Mouse (Mus musculus) small intestine, adult 2 months (tissue): ENCODE measurements around the gene Fn3krp. TPM values are rescaled to one million over a fixed set of nuclear protein-coding genes. Genes with fewer than 3 reads are reported as not detected.
A peak's percentile ranks its signal among the peaks of the same experiment; 100 is the strongest.

Source experiments
- H3K27ac ChIP-seq: fragments of 200-500 bp; 2 replicates; pipeline ENCODE4 v1.5.1; 2012; ENCODE audit warnings: low read depth, low read length, control low read depth, inconsistent platforms; ENCODE audit not compliant: insufficient read depth
- H3K27me3 ChIP-seq: fragments of 200-500 bp; 2 replicates; pipeline ENCODE4 v1.6.1; 2012; ENCODE audit warnings: mild to moderate bottlenecking, moderate library complexity, low read length, inconsistent platforms; ENCODE audit not compliant: control insufficient read depth, insufficient read depth
- H3K36me3 ChIP-seq: fragments of 200-500 bp; 2 replicates; pipeline ENCODE4 v1.6.1; 2012; ENCODE audit warnings: mild to moderate bottlenecking, low read length, control low read depth, inconsistent platforms; ENCODE audit not compliant: control insufficient read depth, insufficient read depth
- H3K4me1 ChIP-seq: fragments of 200-500 bp; 2 replicates; pipeline ENCODE4 v1.6.1; 2012; ENCODE audit warnings: low read length, inconsistent platforms, mixed read lengths; ENCODE audit not compliant: control insufficient read depth, insufficient read depth, insufficient read length
- H3K4me3 ChIP-seq: fragments of 200-500 bp; 2 replicates; pipeline ENCODE4 v1.5.1; 2012; ENCODE audit warnings: low read depth, mild to moderate bottlenecking, control low read depth, inconsistent platforms, low read length, moderate library complexity
- CTCF ChIP-seq: fragments of 200-500 bp; IDR thresholded peaks from 2 replicates; pipeline ENCODE4 v1.5.1; 2012; ENCODE audit warnings: low read depth, mild to moderate bottlenecking, control low read depth, inconsistent platforms, low read length, moderate library complexity, mixed read lengths; ENCODE audit not compliant: insufficient replicate concordance, insufficient read length; ENCODE audit errors: extremely low read depth
- POLR2A ChIP-seq: fragments of 200-500 bp; IDR thresholded peaks from 2 replicates; pipeline ENCODE4 v1.6.1; 2012; ENCODE audit warnings: low read depth, mild to moderate bottlenecking, control low read depth, inconsistent platforms, low read length, moderate library complexity
- WGBS: fragments of 180-500 bp; shearing (Covaris S2); methylation state at CpG from one replicate; pipeline ENCODE4 v1.1.7; 2018; 5-methylcytosine and 5-hydroxymethylcytosine counted together
- polyA plus RNA-seq: library from polyadenylated mRNA; depleted of rRNA; stranded (reverse); fragments of >200 nt; gene quantifications from 2 replicates; pipeline ENCODE4 v1.2.3, GENCODE M21; 2012

Gene Fn3krp
- polyA plus RNA-seq, 1 experiment = 1.9 TPM

- Histone ChIP-seq H3K27me3 (no peaks in the 10 kb centered on the region), H3K4me1 (peaks cover 11% of the 10 kb centered on the region; the same call in 1 of the 2 replicates), H3K27ac (0 out of 2 replicates have a peak overlapping the region, but pooled peaks have one; percentile 10), H3K4me3 (peak overlapping the region; percentile 90), H3K36me3 (peaks cover 5% of the 10 kb centered on the region; the same call in 1 of the 2 replicates)
- no peak for TF ChIP-seq POLR2A
- TF ChIP-seq CTCF = no peak
- 34% methylated on average over 9 of the region's 9 CpGs for WGBS
Observed at GRCm38 (mm10) chr11:121451216-121451726, 30.1 kb downstream of the Fn3krp start.

- WGBS = under 1% methylated on average over 58 of the region's 58 CpGs
- Histone ChIP-seq H3K4me3 (peak within 1 kb of the TSS; percentile 90), H3K36me3 (peaks cover 7% of the 10 kb centered on the region), H3K27ac (peak within 1 kb of the TSS; percentile 30; the same call in 1 of the 2 replicates), H3K4me1 (peaks cover 11% of the 10 kb centered on the region; the same call in 1 of the 2 replicates), H3K27me3 (no peaks in the 10 kb centered on the region)
- TF ChIP-seq POLR2A (no peak), CTCF (no peak)
Observed at GRCm38 (mm10) chr11:121451753-121452635, 30.8 kb downstream of the Fn3krp start, which contains the start of gene Tbcd. Tbcd (plus strand) TSS chr11:121451949.

- Histone ChIP-seq H3K27me3 (no peaks in the 10 kb centered on the region), H3K27ac (no peak overlapping the region), H3K4me1 (peaks cover 4% of the 10 kb centered on the region; the same call in 1 of the 2 replicates), H3K36me3 (peaks cover 48% of the 10 kb centered on the region), H3K4me3 (no peak overlapping the region)
- peak; percentile 26; the same call in 1 of the 2 replicates for TF ChIP-seq CTCF
- TF ChIP-seq POLR2A = no peak
- WGBS = 97% methylated on average over 3 of the region's 3 CpGs
Observed at GRCm38 (mm10) chr11:121457874-121458273, 36.7 kb downstream of the Fn3krp start.

GRCm38 (mm10) chr11:121467408-121467807, 46.2 kb downstream of the Fn3krp start:
- H3K4me1 ChIP-seq = peaks cover 1% of the 10 kb centered on the region; the same call in 1 of the 2 replicates
- H3K36me3 ChIP-seq = peaks cover 29% of the 10 kb centered on the region
- no peak overlapping the region for H3K27ac ChIP-seq
- H3K4me3 ChIP-seq = no peak overlapping the region
- no peak for TF ChIP-seq CTCF
- WGBS = 30% methylated on average over 6 of the region's 6 CpGs
- H3K27me3 ChIP-seq = no peaks in the 10 kb centered on the region

- peaks cover 18% of the 10 kb centered on the region; the same call in 1 of the 2 replicates for H3K36me3 ChIP-seq
- TF ChIP-seq POLR2A (no peak), CTCF (no peak)
- H3K4me1 ChIP-seq = peaks cover 2% of the 10 kb centered on the region
- H3K27me3 ChIP-seq = no peaks in the 10 kb centered on the region
- no peak overlapping the region for H3K27ac ChIP-seq
- WGBS = 79% methylated on average over 3 of the region's 3 CpGs
- no peak overlapping the region for H3K4me3 ChIP-seq
Observed at GRCm38 (mm10) chr11:121474831-121475230, 53.6 kb downstream of the Fn3krp start.

- no peaks in the 10 kb centered on the region for H3K27me3 ChIP-seq
- 23% methylated on average over 9 of the region's 9 CpGs for WGBS
- TF ChIP-seq CTCF (peak; percentile 91; the same call in 1 of the 2 replicates), POLR2A (no peak)
Observed at GRCm38 (mm10) chr11:121475699-121476415, 54.7 kb downstream of the Fn3krp start.

More at GRCm38 (mm10) chr11:121475699-121476415, 54.7 kb downstream of the Fn3krp start:
- Histone ChIP-seq H3K36me3 (peaks cover 14% of the 10 kb centered on the region; the same call in 1 of the 2 replicates), H3K27ac (no peak overlapping the region), H3K4me1 (peaks cover 2% of the 10 kb centered on the region), H3K4me3 (no peak overlapping the region)
